Mouse (Mus musculus): ENCODE data around the gene Gspt1.

Gspt1 gene

GRCm38 (mm10) chr16:11202571-11203554 lies 51.3 kb downstream of the Gspt1 start, which contains the start of gene Rsl1d1:
Rsl1d1 (minus strand) TSS chr16:11203331.
- peak; percentile 86 to 91 for DNase-seq (ENCODE audit: low spot score in 2 of 2)

- DNase-seq (ENCODE audit: low spot score in 2 of 2): no peak
These were observed 52.3 kb downstream of the Gspt1 start for GRCm38 (mm10) chr16:11201740-11202394.

- DNase-seq (ENCODE audit: low spot score in 2 of 2): no peak
These were observed 53.9 kb downstream of the Gspt1 start for GRCm38 (mm10) chr16:11200247-11200646.

GRCm38 (mm10) chr16:11198467-11198866 lies 55.7 kb downstream of the Gspt1 start:
- no peak for DNase-seq (ENCODE audit: low spot score in 2 of 2)

- no peak for DNase-seq (ENCODE audit: low spot score in 2 of 2)
These were observed 57.1 kb downstream of the Gspt1 start for GRCm38 (mm10) chr16:11197052-11197451.

GRCm38 (mm10) chr16:11193231-11193630 lies 60.9 kb downstream of the Gspt1 start:
- DNase-seq (ENCODE audit: low spot score in 2 of 2): no peak

- DNase-seq (ENCODE audit: low spot score in 2 of 2): no peak
These were observed 64.0 kb downstream of the Gspt1 start for GRCm38 (mm10) chr16:11190150-11190549.

- no peak for DNase-seq (ENCODE audit: low spot score in 2 of 2)
These were observed 76.7 kb downstream of the Gspt1 start for GRCm38 (mm10) chr16:11177404-11177803.

- DNase-seq (ENCODE audit: low spot score in 2 of 2): no peak
These were observed 77.3 kb downstream of the Gspt1 start for GRCm38 (mm10) chr16:11176884-11177244.

GRCm38 (mm10) chr16:11176208-11176883 lies 77.8 kb downstream of the Gspt1 start, which contains the start of gene Zc3h7a:
Zc3h7a (minus strand) TSS chr16:11176393.
- peak; percentile 87 to 92 for DNase-seq (ENCODE audit: low spot score in 2 of 2)

GRCm38 (mm10) chr16:11175489-11176207 lies 78.5 kb downstream of the Gspt1 start:
- peak in 1 of 2 experiments; percentile 48 for DNase-seq (ENCODE audit: low spot score in 2 of 2)

GRCm38 (mm10) chr16:11175100-11175488 lies 79.0 kb downstream of the Gspt1 start:
- no peak for DNase-seq (ENCODE audit: low spot score in 2 of 2)

GRCm38 (mm10) chr16:11174671-11175081 lies 79.4 kb downstream of the Gspt1 start:
- peak in 1 of 2 experiments; percentile 24 for DNase-seq (ENCODE audit: low spot score in 2 of 2)

- DNase-seq (ENCODE audit: low spot score in 2 of 2): no peak
These were observed 82.4 kb downstream of the Gspt1 start for GRCm38 (mm10) chr16:11171679-11172078.
